Mouse (Mus musculus) neural tube, embryonic 15.5 days (tissue): Measurements from ENCODE around the gene Tff3. TPM values are rescaled to one million over a fixed set of nuclear protein-coding genes. Genes with fewer than 3 reads are reported as not detected.

ENCODE experiments used
- ATAC-seq: fragments of 200-750 bp; cut with Nextera tagmentation; 2 replicates; pipeline ENCODE4 v1.8.0; 2017; ENCODE audit warnings: mild to moderate bottlenecking, moderate TSS enrichment, moderate library complexity; ENCODE audit not compliant: low FRiP score
- H3K27ac ChIP-seq: fragments of 300-500 bp; sonication (generic); replicated peaks from 2 replicates; pipeline ENCODE4 v1.5.1; 2015; ENCODE audit warnings: mild to moderate bottlenecking, inconsistent platforms
- H3K27me3 ChIP-seq: fragments of 300-500 bp; sonication (generic); replicated peaks from 2 replicates; pipeline ENCODE4 v1.6.1; 2015; ENCODE audit warnings: inconsistent platforms
- H3K36me3 ChIP-seq: fragments of 300-500 bp; sonication (generic); 2 replicates; pipeline ENCODE4 v1.6.1; 2015; ENCODE audit warnings: inconsistent platforms
- H3K4me1 ChIP-seq: fragments of 300-500 bp; sonication (generic); 2 replicates; pipeline ENCODE4 v1.6.1; 2015; ENCODE audit warnings: inconsistent platforms
- H3K4me2 ChIP-seq: fragments of 300-500 bp; sonication (generic); 2 replicates; pipeline ENCODE4 v1.6.1; 2015; ENCODE audit warnings: inconsistent platforms, mild to moderate bottlenecking, moderate library complexity
- H3K4me3 ChIP-seq: fragments of 300-500 bp; sonication (generic); replicated peaks from 2 replicates; pipeline ENCODE4 v1.5.1; 2015; ENCODE audit warnings: mild to moderate bottlenecking, inconsistent platforms
- H3K9ac ChIP-seq: fragments of 300-500 bp; sonication (generic); replicated peaks from 2 replicates; pipeline ENCODE4 v1.6.1; 2015; ENCODE audit warnings: mild to moderate bottlenecking, inconsistent platforms
- H3K9me3 ChIP-seq: fragments of 300-500 bp; sonication (generic); replicated peaks from 2 replicates; pipeline ENCODE4 v1.6.1; 2016; ENCODE audit warnings: inconsistent platforms
- WGBS: fragments of 180-500 bp; shearing (Covaris S2); methylation state at CpG from one replicate; pipeline ENCODE4 v1.1.7; 2015; ENCODE audit warnings: mixed read lengths; 5-methylcytosine and 5-hydroxymethylcytosine counted together
- polyA plus RNA-seq: library from polyadenylated mRNA; unstranded; fragments of >200 nt; fragmentation: Nextera tagmentation; extraction: Ambion mirVana; gene quantifications from 2 replicates; pipeline ENCODE4 v1.2.1, GENCODE M21; 2015

Tff3 gene
- polyA plus RNA-seq, 1 experiment from 2014 or later = 3.2 TPM

DNA sequence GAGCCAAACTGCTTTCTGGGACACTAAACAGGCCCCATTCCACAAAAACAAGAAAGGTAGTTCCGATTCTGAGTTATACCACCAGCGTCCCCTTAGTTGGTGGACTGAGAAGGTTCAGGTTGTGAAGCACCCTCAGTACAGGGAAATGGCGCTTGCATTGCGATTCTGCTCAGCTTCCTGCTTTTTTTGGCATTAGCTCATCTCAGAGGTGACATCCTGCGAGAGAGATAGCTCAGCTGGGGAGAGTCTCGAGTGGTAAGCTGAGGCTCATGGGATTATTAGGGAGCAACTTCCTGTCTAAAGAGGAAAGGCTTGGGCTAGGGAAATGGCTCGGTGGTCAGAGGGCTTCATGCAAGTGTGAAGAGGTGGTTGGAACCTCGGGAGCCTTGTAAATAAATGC is 39.6 kb downstream of the Tff3 start:
- no peaks in the 10 kb centered on the region for H3K9me3 ChIP-seq
- H3K36me3 ChIP-seq = peaks cover 11% of the 10 kb centered on the region; the same call in 1 of the 2 replicates
- no peak overlapping the region for H3K9ac ChIP-seq
- H3K27ac ChIP-seq = peak overlapping the region; percentile 56
- no peaks in the 10 kb centered on the region for H3K27me3 ChIP-seq
- WGBS = 73% methylated on average over 8 of the region's 8 CpGs
- no peak for ATAC-seq
- H3K4me3 ChIP-seq = no peak overlapping the region
- H3K4me1 ChIP-seq = peaks cover 45% of the 10 kb centered on the region
- H3K4me2 ChIP-seq = no peak overlapping the region

DNA sequence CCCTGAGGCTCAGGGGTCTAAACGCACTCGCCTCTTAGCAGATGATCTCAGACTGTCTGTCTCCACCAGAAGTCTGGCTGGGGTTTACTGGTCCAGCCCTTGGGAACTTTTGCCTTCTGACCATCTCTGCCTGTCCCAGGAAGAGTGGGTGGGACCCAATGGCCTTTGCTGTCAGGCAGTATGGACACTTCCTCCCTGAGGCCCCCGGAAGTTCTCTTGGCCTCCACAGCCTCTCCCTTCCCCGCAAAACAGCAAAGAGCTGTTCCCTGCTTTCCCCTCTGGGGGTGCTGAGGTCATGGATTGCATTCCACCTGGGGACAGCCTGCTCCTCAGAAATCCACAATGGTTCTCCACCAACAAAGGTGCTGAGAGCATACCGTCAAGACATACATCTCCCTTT is 40.7 kb downstream of the Tff3 start:
- Histone ChIP-seq H3K27ac (0 out of 2 replicates have a peak overlapping the region, but pooled peaks have one; percentile 56), H3K4me2 (no peak overlapping the region), H3K27me3 (no peaks in the 10 kb centered on the region), H3K9ac (no peak overlapping the region), H3K4me3 (no peak overlapping the region), H3K4me1 (peaks cover 39% of the 10 kb centered on the region), H3K36me3 (0 out of 2 replicates have a peak, but pooled peaks cover 9% of the 10 kb centered on the region), H3K9me3 (no peaks in the 10 kb centered on the region)
- WGBS = 61% methylated on average over 5 of the region's 5 CpGs
- no peak for ATAC-seq

DNA sequence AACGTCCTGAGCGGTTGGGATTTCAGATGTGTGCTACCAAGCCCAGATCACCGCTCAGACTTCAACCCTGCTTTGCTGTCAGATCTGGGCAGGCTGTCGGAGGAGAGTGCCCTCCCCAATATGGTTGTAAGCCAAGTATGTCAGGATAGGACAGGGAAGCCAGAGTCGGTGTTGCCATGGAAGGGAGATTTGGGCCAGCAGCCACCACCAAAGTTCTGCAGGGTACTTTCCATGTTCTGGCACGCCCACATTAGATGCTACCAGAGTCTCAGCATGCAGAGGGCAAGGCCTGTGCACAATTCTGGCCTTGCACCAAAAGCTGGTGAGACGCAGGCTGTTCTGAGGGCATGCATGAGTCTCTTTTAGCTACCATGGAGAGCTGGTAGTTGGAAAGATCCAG is 43.2 kb downstream of the Tff3 start:
- H3K4me2 ChIP-seq = no peak overlapping the region
- no peaks in the 10 kb centered on the region for H3K27me3 ChIP-seq
- no peak overlapping the region for H3K4me3 ChIP-seq
- no peak overlapping the region for H3K27ac ChIP-seq
- no peak overlapping the region for H3K9ac ChIP-seq
- ATAC-seq = no peak
- H3K36me3 ChIP-seq = no peaks in the 10 kb centered on the region
- H3K4me1 ChIP-seq = peaks cover 39% of the 10 kb centered on the region
- WGBS = 89% methylated on average over 7 of the region's 7 CpGs
- no peaks in the 10 kb centered on the region for H3K9me3 ChIP-seq

DNA sequence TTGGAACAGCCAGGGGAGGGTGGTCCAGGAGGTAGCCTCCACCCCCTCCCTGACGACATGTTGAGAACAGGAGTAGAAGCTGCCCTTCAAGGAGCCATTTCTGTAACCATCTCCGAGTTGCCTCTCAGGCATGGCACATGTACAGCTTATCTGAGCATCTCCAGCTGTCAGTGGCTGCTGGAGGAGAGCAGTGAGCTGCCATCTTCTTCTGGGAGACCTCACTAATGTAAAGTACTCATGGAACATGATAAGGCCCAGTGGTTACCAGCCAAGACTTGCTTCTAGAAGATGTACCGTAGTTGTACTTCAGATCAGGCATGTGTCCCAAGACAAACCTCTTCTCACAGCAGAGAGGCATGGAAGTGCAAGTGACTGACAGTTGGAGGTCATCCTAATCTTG is 43.9 kb downstream of the Tff3 start:
- Histone ChIP-seq H3K27ac (no peak overlapping the region), H3K27me3 (no peaks in the 10 kb centered on the region), H3K4me3 (no peak overlapping the region), H3K4me2 (no peak overlapping the region), H3K36me3 (no peaks in the 10 kb centered on the region), H3K9me3 (no peaks in the 10 kb centered on the region), H3K4me1 (peaks cover 34% of the 10 kb centered on the region), H3K9ac (no peak overlapping the region)
- WGBS = 91% methylated on average over 3 of the region's 3 CpGs
- ATAC-seq = no peak

DNA sequence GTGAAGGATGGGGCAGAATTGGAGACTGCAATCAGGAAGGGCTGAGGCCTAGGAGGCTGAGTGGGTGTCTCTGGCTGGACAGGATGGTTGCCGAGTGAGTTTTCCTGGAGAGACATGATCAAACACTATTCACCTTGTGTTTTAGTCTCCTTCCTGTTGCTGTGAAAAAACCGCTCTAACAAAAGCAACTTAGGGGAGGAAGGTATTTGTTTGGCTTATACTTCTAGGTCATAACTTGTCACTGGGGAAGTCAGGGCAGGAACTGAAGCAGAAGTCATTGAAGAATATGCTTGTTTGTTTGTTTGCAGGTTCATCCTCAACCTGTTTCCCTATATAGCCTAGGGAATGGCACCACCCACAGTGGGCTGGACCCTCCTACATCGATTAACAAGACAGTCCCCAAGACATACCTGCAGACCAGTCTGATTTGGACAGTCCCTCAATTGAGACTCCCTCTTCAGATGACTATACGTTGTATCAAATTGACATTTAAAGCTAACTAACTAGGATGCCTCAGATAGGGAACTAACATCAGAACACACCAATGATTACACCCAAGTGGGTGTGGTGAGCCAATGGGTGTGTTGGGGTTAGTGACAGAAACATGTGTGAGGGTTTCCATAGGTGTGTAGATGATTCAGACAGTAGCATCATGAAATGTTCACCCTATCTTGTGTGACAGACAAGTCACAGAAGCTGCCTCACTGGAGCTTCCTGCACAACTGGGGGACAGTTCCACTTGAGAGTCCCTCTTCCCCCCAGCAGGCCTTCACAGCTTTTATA is 47.0 kb downstream of the Tff3 start:
- Histone ChIP-seq H3K36me3 (no peaks in the 10 kb centered on the region), H3K27ac (no peak overlapping the region), H3K9me3 (no peaks in the 10 kb centered on the region), H3K4me2 (no peak overlapping the region), H3K4me1 (peaks cover 36% of the 10 kb centered on the region), H3K27me3 (no peaks in the 10 kb centered on the region), H3K9ac (no peak overlapping the region), H3K4me3 (no peak overlapping the region)
- no peak for ATAC-seq
- 93% methylated on average over 4 of the region's 4 CpGs for WGBS

DNA sequence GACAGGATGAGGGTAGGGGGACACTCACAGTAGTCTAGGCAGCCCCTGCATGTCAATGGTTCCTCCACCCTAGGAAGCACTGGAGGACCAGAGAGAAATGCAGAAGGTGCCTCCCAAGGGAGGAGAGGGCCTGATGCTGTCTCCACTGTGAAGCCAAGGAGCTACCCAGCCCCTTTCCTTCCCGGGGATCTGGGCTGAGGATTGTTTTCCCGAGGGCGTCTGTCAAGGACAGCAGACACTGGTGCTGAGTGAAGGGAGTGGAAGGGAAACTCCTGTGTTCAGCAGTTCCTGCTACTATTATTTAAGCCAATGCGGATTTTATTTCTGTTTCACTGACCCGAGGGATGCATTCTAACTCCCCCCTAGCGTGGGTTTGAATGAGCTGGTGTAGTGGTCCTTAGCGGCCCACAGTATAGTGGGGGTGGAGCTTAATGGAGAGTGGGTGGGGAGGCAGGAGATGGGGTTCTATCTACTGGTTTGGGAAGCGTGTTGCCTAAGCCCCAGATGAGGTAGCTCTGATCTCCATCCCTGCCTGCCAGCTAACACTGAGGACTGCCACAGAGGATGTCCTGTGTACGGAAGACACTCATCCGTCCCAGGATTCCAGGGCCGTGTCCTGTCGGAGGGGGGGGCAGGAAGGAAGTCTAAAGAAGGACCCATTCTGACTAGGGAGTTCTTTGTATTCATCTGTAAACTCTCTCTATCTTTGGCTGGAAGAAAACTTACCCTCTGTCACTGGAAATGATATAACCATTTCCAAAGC is 50.2 kb downstream of the Tff3 start:
- H3K4me3 ChIP-seq = no peak overlapping the region
- H3K27me3 ChIP-seq = no peaks in the 10 kb centered on the region
- H3K36me3 ChIP-seq = no peaks in the 10 kb centered on the region
- peak; percentile 58 for ATAC-seq
- peaks cover 51% of the 10 kb centered on the region for H3K4me1 ChIP-seq
- no peak overlapping the region for H3K9ac ChIP-seq
- peak overlapping the region; percentile 42; the same call in 1 of the 2 replicates for H3K27ac ChIP-seq
- H3K4me2 ChIP-seq = no peak overlapping the region
- whole genome bisulfite sequencing = 60% methylated on average over 12 of the region's 12 CpGs
- no peaks in the 10 kb centered on the region for H3K9me3 ChIP-seq

DNA sequence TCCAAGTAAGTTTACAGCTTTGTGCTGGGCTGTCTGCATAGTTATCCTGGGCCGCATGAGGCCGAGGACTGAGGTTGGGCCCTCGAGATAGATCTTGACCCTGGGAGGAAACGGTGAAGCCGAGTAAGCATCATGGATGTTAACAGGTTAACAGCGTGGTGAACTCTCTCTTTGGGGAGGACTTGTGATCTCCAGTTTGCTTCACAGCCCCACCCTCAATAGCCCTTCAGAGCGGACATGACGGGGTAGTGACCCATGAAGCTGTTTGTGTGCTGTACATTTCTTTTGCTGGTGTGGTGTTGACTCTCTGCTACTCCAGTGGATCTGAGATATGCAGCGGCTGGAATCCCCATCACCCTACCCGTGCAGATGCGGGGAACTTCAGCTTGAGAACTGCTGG is 50.9 kb downstream of the Tff3 start:
- ATAC-seq = no peak
- Histone ChIP-seq H3K4me2 (no peak overlapping the region), H3K9me3 (no peaks in the 10 kb centered on the region), H3K4me1 (peaks cover 58% of the 10 kb centered on the region), H3K27me3 (no peaks in the 10 kb centered on the region), H3K9ac (no peak overlapping the region), H3K36me3 (no peaks in the 10 kb centered on the region), H3K4me3 (no peak overlapping the region), H3K27ac (peak overlapping the region; percentile 42; the same call in 1 of the 2 replicates)
- 82% methylated on average over 11 of the region's 11 CpGs for WGBS

DNA sequence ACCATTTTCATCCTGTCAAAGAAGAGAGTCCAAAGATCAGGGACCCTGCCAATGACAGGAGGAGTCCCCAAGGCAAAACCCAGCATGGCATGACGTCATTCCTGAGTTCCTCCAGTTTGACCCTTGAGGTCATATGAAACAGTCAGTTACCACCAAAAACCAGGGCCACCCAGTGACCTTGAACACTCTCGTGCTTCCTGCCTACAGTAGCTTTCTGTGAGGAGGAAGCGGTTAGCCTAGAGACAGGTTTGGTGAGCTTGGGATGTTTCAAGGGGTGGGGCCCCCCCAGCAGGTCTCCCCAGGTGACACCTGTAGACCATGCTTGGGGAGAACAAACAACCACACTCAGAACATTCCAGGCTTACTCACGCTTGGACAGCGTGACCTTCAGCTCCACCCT is 51.9 kb downstream of the Tff3 start:
- no peak overlapping the region for H3K27ac ChIP-seq
- H3K27me3 ChIP-seq = no peaks in the 10 kb centered on the region
- 78% methylated on average over 5 of the region's 5 CpGs for WGBS
- no peak for ATAC-seq
- no peaks in the 10 kb centered on the region for H3K36me3 ChIP-seq
- peaks cover 68% of the 10 kb centered on the region for H3K4me1 ChIP-seq
- no peak overlapping the region for H3K4me2 ChIP-seq
- H3K9ac ChIP-seq = no peak overlapping the region
- H3K9me3 ChIP-seq = no peaks in the 10 kb centered on the region
- H3K4me3 ChIP-seq = no peak overlapping the region

DNA sequence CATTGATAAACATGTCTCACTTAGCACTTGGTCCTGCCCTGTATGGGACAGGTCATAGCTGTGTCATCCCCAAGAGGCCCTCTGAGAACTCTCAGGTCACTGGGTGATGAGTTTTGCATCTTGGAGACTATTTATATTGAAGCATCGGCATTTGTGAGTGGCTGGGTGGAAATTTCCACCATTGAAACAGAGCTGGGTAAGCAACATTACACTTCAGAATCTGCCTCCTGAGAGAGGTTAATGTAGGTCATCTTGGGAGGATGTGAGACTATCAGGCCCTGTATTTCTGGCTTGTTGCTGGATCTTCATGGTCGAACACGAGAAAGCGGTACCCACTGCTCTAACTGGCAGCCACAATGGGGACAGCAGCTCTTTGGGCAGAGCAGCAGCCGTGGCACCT is 54.0 kb downstream of the Tff3 start:
- Histone ChIP-seq H3K4me3 (no peak overlapping the region), H3K9me3 (no peaks in the 10 kb centered on the region), H3K9ac (no peak overlapping the region), H3K4me1 (peaks cover 83% of the 10 kb centered on the region), H3K36me3 (no peaks in the 10 kb centered on the region), H3K27ac (no peak overlapping the region), H3K27me3 (no peaks in the 10 kb centered on the region), H3K4me2 (no peak overlapping the region)
- WGBS = 81% methylated on average over 5 of the region's 5 CpGs
- ATAC-seq = no peak

Other genes with a start within 250 kb of the Tff3 start
- 1.0 and 1.2 TPM in 2 replicates for gene Glp1r, start 227.8 kb downstream of the Tff3 start, polyA plus RNA-seq
- gene Umodl1, start 175.0 kb downstream of the Tff3 start, polyA plus RNA-seq = 0.03 and 3.0 TPM in 2 replicates
- gene Abcg1, start 72.0 kb downstream of the Tff3 start, polyA plus RNA-seq = 18.5 and 19.9 TPM in 2 replicates
- gene Tff2, start 14.6 kb upstream of the Tff3 start, polyA plus RNA-seq = not detected in 2 replicates
- gene Tff1, start 35.6 kb upstream of the Tff3 start, polyA plus RNA-seq = 4.6 TPM in 1 of 2 replicates, not detected in the other
- gene Tmprss3, start 69.3 kb upstream of the Tff3 start, polyA plus RNA-seq = 0.06 TPM in 1 of 2 replicates, not detected in the other
- 7.3 TPM in 1 of 2 replicates, not detected in the other for gene Ubash3a, start 78.2 kb upstream of the Tff3 start, polyA plus RNA-seq
- gene Rsph1, start 147.7 kb upstream of the Tff3 start, polyA plus RNA-seq = 3.4 and 3.9 TPM in 2 replicates
- 9.0 and 10.9 TPM in 2 replicates for gene Slc37a1, start 157.1 kb upstream of the Tff3 start, polyA plus RNA-seq